15 mouse cellular contexts compared by ENCODE assay signal in the genomic region with DNA sequence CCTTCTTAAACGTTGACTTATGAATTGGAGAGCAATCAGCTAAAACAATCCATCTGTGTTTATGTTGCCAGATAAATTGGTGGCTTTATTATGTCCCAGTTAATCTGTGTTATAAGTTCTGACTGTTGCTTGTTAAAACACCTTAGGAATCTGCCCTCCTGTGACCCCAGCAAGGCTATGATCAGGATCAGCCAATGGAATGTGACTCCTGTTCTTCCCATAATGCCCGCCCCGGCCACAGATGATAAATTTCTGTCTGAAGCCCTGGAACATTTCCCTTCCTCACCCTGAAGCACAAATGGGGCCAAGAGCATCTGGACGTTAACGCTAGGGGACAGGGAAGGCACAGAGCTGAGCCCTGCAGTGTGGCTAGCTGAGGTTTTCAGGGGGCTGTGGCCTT. TPM values are rescaled to one million over a fixed set of nuclear protein-coding genes. Genes with fewer than 3 reads are reported as not detected.
DNase-seq lines count a peak whose midpoint lies in the region; ATAC-seq lines count a peak whose summit lies in the region.
"Had no signal": no experiment of that assay in that cellular context is flagged by ENCODE, and none has a peak within 500 bp of the region (broad histone marks: within the 10 kb centered on the region; RNA-seq: fewer than 3 reads in every experiment).

No protein-coding gene starts in this region.

- no peak overlapping the region for H3K9ac ChIP-seq in heart, embryonic 13.5 days
- no peak overlapping the region for H3K9ac ChIP-seq in heart, embryonic 11.5 days (ENCODE audit: low read depth, low read length)
- H3K9ac ChIP-seq in stomach, embryonic 14.5 days (replicated peaks; ENCODE audit: low read depth, low read length): no peak overlapping the region
- H3K9ac ChIP-seq: neural tube, embryonic 13.5 days had no signal

- H3K27ac ChIP-seq in heart, embryonic 13.5 days (replicated peaks): 0 out of 2 replicates have a peak overlapping the region, but pooled peaks have one; percentile 15
- H3K27ac ChIP-seq in heart, embryonic 11.5 days (ENCODE audit: low read depth, low read length): no peak overlapping the region
- 0 out of 2 replicates have a peak overlapping the region, but pooled peaks have one; percentile 24 for H3K27ac ChIP-seq in stomach, embryonic 14.5 days (ENCODE audit: low read length)
- H3K27ac ChIP-seq: macrophage; neural tube, embryonic 13.5 days had no signal

- H3K9me3 ChIP-seq in heart, embryonic 13.5 days: no peaks in the 10 kb centered on the region
- no peaks in the 10 kb centered on the region for H3K9me3 ChIP-seq in heart, embryonic 11.5 days (replicated peaks; ENCODE audit: control insufficient read depth, low read length)
- no peaks in the 10 kb centered on the region for H3K9me3 ChIP-seq in stomach, embryonic 14.5 days (ENCODE audit: control insufficient read depth, low read depth, low read length)
- H3K9me3 ChIP-seq: neural tube, embryonic 13.5 days had no signal

- DNase-seq in hindlimb bud, embryonic 11.5 days (ENCODE audit: extremely low spot score, low read depth, low spot score): peak; percentile 70
- peak; percentile 43 for DNase-seq in kidney, postnatal 10 days
- DNase-seq in ovary, postnatal 14 days (ENCODE audit: low spot score): no peak
- no peak for DNase-seq in gastrocnemius, postnatal 10 days
- DNase-seq in cerebellum, adult 11-12 months: no peak
- DNase-seq: heart, adult 18-20 months; heart, postnatal 4 days; lung, adult 18-20 months; thymus, postnatal 4 days had no signal

- no peaks in the 10 kb centered on the region for H3K27me3 ChIP-seq in heart, embryonic 13.5 days (replicated peaks)
- no peaks in the 10 kb centered on the region for H3K27me3 ChIP-seq in heart, embryonic 11.5 days (ENCODE audit: control insufficient read depth, insufficient read depth, low read length)
- H3K27me3 ChIP-seq in stomach, embryonic 14.5 days (ENCODE audit: control insufficient read depth, insufficient read depth, low read length): no peaks in the 10 kb centered on the region
- H3K27me3 ChIP-seq: CH12.LX; neural tube, embryonic 13.5 days had no signal

- H3K36me3 ChIP-seq in heart, embryonic 13.5 days: no peaks in the 10 kb centered on the region
- H3K36me3 ChIP-seq in heart, embryonic 11.5 days (ENCODE audit: control insufficient read depth, insufficient read depth, low read length): no peaks in the 10 kb centered on the region
- no peaks in the 10 kb centered on the region for H3K36me3 ChIP-seq in stomach, embryonic 14.5 days (ENCODE audit: control insufficient read depth, insufficient read depth, low read length)
- H3K36me3 ChIP-seq: neural tube, embryonic 13.5 days had no signal

- ATAC-seq in heart, embryonic 13.5 days (ENCODE audit: extremely low read depth, insufficient number of reproducible peaks, low FRiP score, low TSS enrichment): no peak
- no peak for ATAC-seq in heart, embryonic 11.5 days (replicated peaks; ENCODE audit: insufficient number of reproducible peaks, low FRiP score, low TSS enrichment)
- no peak for ATAC-seq in stomach, embryonic 14.5 days (ENCODE audit: insufficient number of reproducible peaks, insufficient read depth, low FRiP score, low read depth)

- H3K4me2 ChIP-seq in heart, embryonic 13.5 days: no peak overlapping the region
- H3K4me2 ChIP-seq in heart, embryonic 11.5 days: no peak overlapping the region
- no peak overlapping the region for H3K4me2 ChIP-seq in stomach, embryonic 14.5 days (replicated peaks; ENCODE audit: low read depth, low read length)
- H3K4me2 ChIP-seq: neural tube, embryonic 13.5 days had no signal

- WGBS in heart, embryonic 13.5 days: 27% methylated on average over 5 of the region's 5 CpGs
- WGBS in heart, embryonic 11.5 days (ENCODE audit: insufficient replicate concordance): 21% methylated on average over 5 of the region's 5 CpGs
- WGBS in stomach, embryonic 14.5 days: 14% methylated on average over 5 of the region's 5 CpGs

- peaks cover 55% of the 10 kb centered on the region for H3K4me1 ChIP-seq in heart, embryonic 13.5 days
- peaks cover 40% of the 10 kb centered on the region for H3K4me1 ChIP-seq in heart, embryonic 11.5 days (ENCODE audit: control insufficient read depth, insufficient read depth, low read length)
- peaks cover 36% of the 10 kb centered on the region; the same call in 1 of the 2 replicates for H3K4me1 ChIP-seq in stomach, embryonic 14.5 days (ENCODE audit: control insufficient read depth, insufficient read depth, low read length)

- H3K4me3 ChIP-seq in heart, embryonic 13.5 days: no peak overlapping the region
- H3K4me3 ChIP-seq in heart, embryonic 11.5 days (ENCODE audit: low read depth, low read length): no peak overlapping the region
- no peak overlapping the region for H3K4me3 ChIP-seq in stomach, embryonic 14.5 days (ENCODE audit: low read depth, low read length)
- H3K4me3 ChIP-seq: neural tube, embryonic 13.5 days had no signal

RNA-seq across cellular contexts. Expression of a gene that starts 45.4 kb away (rescaled TPM):
- polyA plus RNA-seq in heart, embryonic 13.5 days (2015; fragmentation: Nextera tagmentation; extraction: Ambion mirVana): 4.2 and 4.3 TPM in 2 replicates
- 4.4 and 4.7 TPM in 2 replicates for polyA plus RNA-seq in heart, embryonic 11.5 days (2014; fragmentation: Nextera tagmentation; extraction: Ambion mirVana)
- polyA plus RNA-seq in stomach, embryonic 14.5 days (2014; fragmentation: Nextera tagmentation; extraction: Ambion mirVana): 7.9 and 9.6 TPM in 2 replicates
- total RNA-seq in gastrocnemius, postnatal 10 days (2021): 10 to 100 TPM; 17.3 to 19.4 TPM

Comparison
In these comparisons a context has a peak if more than half of its experiments do, and no peak if none do; other contexts are left out.
1. DNase-seq: peak in hindlimb bud, embryonic 11.5 days (single experiment) and kidney, postnatal 10 days (single experiment); none in ovary, postnatal 14 days (single experiment), gastrocnemius, postnatal 10 days (single experiment) and cerebellum, adult 11-12 months (single experiment).